Mouse (Mus musculus): ENCODE data around the gene Rab4b. TPM values are rescaled to one million over a fixed set of nuclear protein-coding genes. Genes with fewer than 3 reads are reported as not detected.

Rab4b gene
- total RNA-seq, 2 experiments from 2014 or later, result 8.5 to 9.3 TPM

GRCm38 (mm10) chr7:27189271-27189931, 10.7 kb upstream of the Rab4b start:
- no peak for DNase-seq
- intact Hi-C loops (cut with DNase I), result no loop called here

- DNase-seq, result no peak
- intact Hi-C loops (cut with DNase I), result no loop called here
Measured at GRCm38 (mm10) chr7:27185986-27186385, 7.3 kb upstream of the Rab4b start.

- intact Hi-C loops (cut with DNase I), result no loop called here
- no peak for DNase-seq
Measured at GRCm38 (mm10) chr7:27184964-27185363, 6.3 kb upstream of the Rab4b start.

- intact Hi-C loops (cut with DNase I), result no loop called here
- no peak for DNase-seq
Measured at GRCm38 (mm10) chr7:27182498-27182897, 3.8 kb upstream of the Rab4b start.

- no peak for DNase-seq
- intact Hi-C loops (cut with DNase I), result no loop called here
Measured at GRCm38 (mm10) chr7:27180837-27181695, 2.4 kb upstream of the Rab4b start, which contains the start of the genes Gm21983 and Mia. Gm21983 (minus strand) TSS chr7:27181086. Mia (minus strand) TSS chr7:27181157.

GRCm38 (mm10) chr7:27180036-27180435, 1.3 kb upstream of the Rab4b start:
- intact Hi-C loops (cut with DNase I), result no loop called here
- peak; percentile 51 to 59 for DNase-seq

- DNase-seq, result no peak
- intact Hi-C loops (cut with DNase I), result no loop called here
Measured at GRCm38 (mm10) chr7:27179217-27179918, 672 bp upstream of the Rab4b start.

- DNase-seq, result no peak
- intact Hi-C loops (cut with DNase I), result no loop called here
Measured at GRCm38 (mm10) chr7:27177942-27178323, 763 bp downstream of the Rab4b start.

- intact Hi-C loops (cut with DNase I), result no loop called here
- no peak for DNase-seq
Measured at GRCm38 (mm10) chr7:27174896-27175295, 3.8 kb downstream of the Rab4b start.

GRCm38 (mm10) chr7:27174496-27174895, 4.2 kb downstream of the Rab4b start:
- DNase-seq, result peak in 1 of 2 experiments; percentile 2
- intact Hi-C loops (cut with DNase I), result no loop called here

- intact Hi-C loops (cut with DNase I), result no loop called here
- no peak for DNase-seq
Measured at GRCm38 (mm10) chr7:27170981-27171380, 7.7 kb downstream of the Rab4b start.

GRCm38 (mm10) chr7:27168371-27168770, 10.3 kb downstream of the Rab4b start:
- DNase-seq, result no peak
- intact Hi-C loops (cut with DNase I), result no loop called here

GRCm38 (mm10) chr7:27167475-27168094, 11.1 kb downstream of the Rab4b start:
- intact Hi-C loops (cut with DNase I), result no loop called here
- no peak for DNase-seq

- peak; percentile 93 to 94 for DNase-seq
- intact Hi-C loops (cut with DNase I), result no loop called here
Measured at GRCm38 (mm10) chr7:27166614-27167474, 11.9 kb downstream of the Rab4b start, which contains the start of gene Egln2. Egln2 (minus strand) TSS chr7:27166802.

GRCm38 (mm10) chr7:27166229-27166613, 12.5 kb downstream of the Rab4b start:
- DNase-seq, result peak; percentile 86 to 89
- intact Hi-C loops (cut with DNase I), result no loop called here

GRCm38 (mm10) chr7:27165696-27166095, 13.0 kb downstream of the Rab4b start:
- intact Hi-C loops (cut with DNase I), result no loop called here
- no peak for DNase-seq

- intact Hi-C loops (cut with DNase I), result no loop called here
- DNase-seq, result peak; percentile 50 to 52
Measured at GRCm38 (mm10) chr7:27165007-27165655, 13.6 kb downstream of the Rab4b start.

- intact Hi-C loops (cut with DNase I), result loop anchor here (5.0 kb wide), 1 partner anchor 63 kb away; the partner anchor contains the start of gene Itpkc
- no peak for DNase-seq
Measured at GRCm38 (mm10) chr7:27164112-27164947, 14.4 kb downstream of the Rab4b start.

Measured in gastrocnemius, postnatal 36 days (tissue).